Mouse (Mus musculus) stomach, embryonic 14.5 days (tissue): Measurements from ENCODE around the gene Prtg. TPM values are rescaled to one million over a fixed set of nuclear protein-coding genes. Genes with fewer than 3 reads are reported as not detected.
A peak's percentile ranks its signal among the peaks of the same experiment; 100 is the strongest.

Experiments used
- ATAC-seq: fragments of 200-750 bp; cut with Nextera tagmentation; 2 replicates; pipeline ENCODE4 v1.8.0; 2017; ENCODE audit warnings: low read depth, moderate TSS enrichment; ENCODE audit not compliant: insufficient number of reproducible peaks, insufficient read depth, low FRiP score
- H3K27ac ChIP-seq: fragments of 300-500 bp; sonication (generic); 2 replicates; pipeline ENCODE4 v1.5.1; 2014; ENCODE audit warnings: mild to moderate bottlenecking, low read length, moderate library complexity, mixed read lengths
- H3K27me3 ChIP-seq: fragments of 300-500 bp; sonication (generic); 2 replicates; pipeline ENCODE4 v1.6.1; 2014; ENCODE audit warnings: low read length, control low read depth, mixed read lengths; ENCODE audit not compliant: control insufficient read depth, insufficient read depth
- H3K36me3 ChIP-seq: fragments of 300-500 bp; sonication (generic); 2 replicates; pipeline ENCODE4 v1.6.1; 2014; ENCODE audit warnings: mild to moderate bottlenecking, control low read depth, low read length, moderate library complexity, mixed read lengths; ENCODE audit not compliant: control insufficient read depth, insufficient read depth
- H3K4me1 ChIP-seq: fragments of 300-500 bp; sonication (generic); 2 replicates; pipeline ENCODE4 v1.6.1; 2014; ENCODE audit warnings: low read length, control low read depth, mixed read lengths; ENCODE audit not compliant: control insufficient read depth, insufficient read depth
- H3K4me2 ChIP-seq: fragments of 300-500 bp; sonication (generic); replicated peaks from 2 replicates; pipeline ENCODE4 v1.6.1; 2014; ENCODE audit warnings: low read depth, low read length, control low read depth
- H3K4me3 ChIP-seq: fragments of 300-500 bp; sonication (generic); 2 replicates; pipeline ENCODE4 v1.5.1; 2014; ENCODE audit warnings: low read depth, low read length, control low read depth
- H3K9ac ChIP-seq: fragments of 300-500 bp; sonication (generic); replicated peaks from 2 replicates; pipeline ENCODE4 v1.6.1; 2014; ENCODE audit warnings: low read depth, mild to moderate bottlenecking, control low read depth, low read length, moderate library complexity, mixed read lengths
- H3K9me3 ChIP-seq: fragments of 300-500 bp; sonication (generic); 2 replicates; pipeline ENCODE4 v1.6.1; 2016; ENCODE audit warnings: low read depth, low read length, control low read depth; ENCODE audit not compliant: control insufficient read depth
- WGBS: fragments of 180-500 bp; shearing (Covaris S2); extraction: QIAGEN DNeasy Blood & Tissue Kit; methylation state at CpG from one replicate; pipeline ENCODE4 v1.1.7; 2014; 5-methylcytosine and 5-hydroxymethylcytosine counted together
- polyA plus RNA-seq: library from polyadenylated mRNA; unstranded; fragments of >200 nt; fragmentation: Nextera tagmentation; extraction: Ambion mirVana; gene quantifications from 2 replicates; pipeline ENCODE4 v1.2.1, GENCODE M21; 2014

Prtg gene
- polyA plus RNA-seq, 1 experiment from 2014 or later: 0.68 TPM

- Histone ChIP-seq H3K4me2 (no peak overlapping the region), H3K9me3 (no peaks in the 10 kb centered on the region), H3K27ac (no peak overlapping the region), H3K36me3 (no peaks in the 10 kb centered on the region), H3K4me3 (no peak overlapping the region), H3K4me1 (no peaks in the 10 kb centered on the region), H3K27me3 (no peaks in the 10 kb centered on the region), H3K9ac (no peak overlapping the region)
- no peak for ATAC-seq
- 61% methylated on average over 7 of the region's 7 CpGs for WGBS
Measured at GRCm38 (mm10) chr9:72915728-72916127, 109.1 kb downstream of the Prtg start.

- Histone ChIP-seq H3K9me3 (no peaks in the 10 kb centered on the region), H3K4me2 (no peak overlapping the region), H3K9ac (no peak overlapping the region), H3K27me3 (no peaks in the 10 kb centered on the region), H3K27ac (no peak overlapping the region), H3K4me1 (peaks cover 9% of the 10 kb centered on the region; the same call in 1 of the 2 replicates), H3K36me3 (no peaks in the 10 kb centered on the region), H3K4me3 (no peak overlapping the region)
- no peak for ATAC-seq
- WGBS: 79% methylated on average over 3 of the region's 3 CpGs
Measured at GRCm38 (mm10) chr9:72923068-72923467, 116.4 kb downstream of the Prtg start.

GRCm38 (mm10) chr9:72925021-72925934 is 118.6 kb downstream of the Prtg start, which contains the start of gene Pygo1:
Pygo1 (plus strand) TSS chr9:72925645.
- peak within 1 kb of the TSS; percentile 57 for H3K4me3 ChIP-seq
- H3K4me2 ChIP-seq: peak within 1 kb of the TSS; percentile 90
- H3K9me3 ChIP-seq: no peaks in the 10 kb centered on the region
- ATAC-seq: peak; percentile 78
- H3K36me3 ChIP-seq: no peaks in the 10 kb centered on the region
- H3K27ac ChIP-seq: peak within 1 kb of the TSS; percentile 87
- under 1% methylated on average over 82 of the region's 108 CpGs for WGBS
- no peaks in the 10 kb centered on the region for H3K27me3 ChIP-seq
- peaks cover 9% of the 10 kb centered on the region; the same call in 1 of the 2 replicates for H3K4me1 ChIP-seq
- H3K9ac ChIP-seq: peak within 1 kb of the TSS; percentile 92

- ATAC-seq: 0 out of 2 replicates have a peak, but pooled peaks have one; percentile 38
- Histone ChIP-seq H3K4me3 (peak overlapping the region; percentile 57), H3K9ac (peak overlapping the region; percentile 92), H3K27ac (peak overlapping the region; percentile 87), H3K9me3 (no peaks in the 10 kb centered on the region), H3K27me3 (no peaks in the 10 kb centered on the region), H3K36me3 (no peaks in the 10 kb centered on the region), H3K4me2 (peak overlapping the region; percentile 90), H3K4me1 (peaks cover 9% of the 10 kb centered on the region; the same call in 1 of the 2 replicates)
- WGBS: under 1% methylated on average over 20 of the region's 20 CpGs
Measured at GRCm38 (mm10) chr9:72925935-72926258, 119.2 kb downstream of the Prtg start.

GRCm38 (mm10) chr9:72931166-72931790 is 124.6 kb downstream of the Prtg start:
- 78% methylated on average over 13 of the region's 13 CpGs for WGBS
- Histone ChIP-seq H3K4me1 (peaks cover 9% of the 10 kb centered on the region; the same call in 1 of the 2 replicates), H3K9ac (no peak overlapping the region), H3K4me2 (no peak overlapping the region), H3K27ac (no peak overlapping the region), H3K9me3 (no peaks in the 10 kb centered on the region), H3K4me3 (no peak overlapping the region), H3K27me3 (no peaks in the 10 kb centered on the region), H3K36me3 (no peaks in the 10 kb centered on the region; the same call in 1 of the 2 replicates)
- ATAC-seq: no peak

GRCm38 (mm10) chr9:72935309-72935708 is 128.6 kb downstream of the Prtg start:
- Histone ChIP-seq H3K36me3 (no peaks in the 10 kb centered on the region; the same call in 1 of the 2 replicates), H3K4me3 (no peak overlapping the region), H3K27me3 (no peaks in the 10 kb centered on the region), H3K9me3 (no peaks in the 10 kb centered on the region), H3K9ac (no peak overlapping the region), H3K4me2 (no peak overlapping the region), H3K27ac (no peak overlapping the region), H3K4me1 (no peaks in the 10 kb centered on the region)
- WGBS: 86% methylated on average over 4 of the region's 4 CpGs
- no peak for ATAC-seq

GRCm38 (mm10) chr9:72936301-72936700 is 129.6 kb downstream of the Prtg start:
- no peak overlapping the region for H3K27ac ChIP-seq
- ATAC-seq: no peak
- H3K36me3 ChIP-seq: no peaks in the 10 kb centered on the region; the same call in 1 of the 2 replicates
- H3K9ac ChIP-seq: no peak overlapping the region
- H3K4me1 ChIP-seq: no peaks in the 10 kb centered on the region
- 77% methylated on average over 2 of the region's 2 CpGs for WGBS
- no peak overlapping the region for H3K4me2 ChIP-seq
- no peak overlapping the region for H3K4me3 ChIP-seq
- H3K9me3 ChIP-seq: no peaks in the 10 kb centered on the region
- H3K27me3 ChIP-seq: no peaks in the 10 kb centered on the region

- peaks cover 4% of the 10 kb centered on the region; the same call in 1 of the 2 replicates for H3K9me3 ChIP-seq
- no peak for ATAC-seq
- no peak overlapping the region for H3K4me3 ChIP-seq
- H3K4me2 ChIP-seq: no peak overlapping the region
- H3K27ac ChIP-seq: no peak overlapping the region
- H3K36me3 ChIP-seq: peaks cover 21% of the 10 kb centered on the region
- no peaks in the 10 kb centered on the region for H3K4me1 ChIP-seq
- WGBS: 56% methylated on average over 3 of the region's 3 CpGs
- H3K27me3 ChIP-seq: no peaks in the 10 kb centered on the region
- no peak overlapping the region for H3K9ac ChIP-seq
Measured at GRCm38 (mm10) chr9:72943424-72943823, 136.8 kb downstream of the Prtg start.
